Mouse (Mus musculus): ENCODE measurements at regions not wholly inside any gene's neighbourhood (a gene's known extent, or its start where the extent isn't known, plus 50 kb on each side); places are given as distances from the start of the nearest gene placed in this dataset.
A peak's percentile ranks its signal among the peaks of the same experiment; 100 is the strongest.
"Not testable (repeated sequence)": the region's sequence is repeated elsewhere in the genome, so short reads cannot be mapped to it uniquely, and the experiment has no call there.

GRCm38 (mm10) chr16:42515929-42516328, 175.5 kb upstream of the Gap43 start:
- DNase-seq = no peak

GRCm38 (mm10) chr16:42505107-42505506, 164.7 kb upstream of the Gap43 start:
- DNase-seq = no peak

GRCm38 (mm10) chr16:42501713-42502112, 161.3 kb upstream of the Gap43 start:
- no peak for DNase-seq

- not testable (repeated sequence) for DNase-seq
Observed at GRCm38 (mm10) chr16:42501109-42501508, 160.7 kb upstream of the Gap43 start.

GRCm38 (mm10) chr16:42499514-42499913, 159.1 kb upstream of the Gap43 start:
- DNase-seq = no peak

GRCm38 (mm10) chr16:42498368-42498767, 157.9 kb upstream of the Gap43 start:
- no peak for DNase-seq

- no peak for DNase-seq
Observed at GRCm38 (mm10) chr16:42493596-42493995, 153.1 kb upstream of the Gap43 start.

GRCm38 (mm10) chr16:42488745-42489144, 148.3 kb upstream of the Gap43 start:
- no peak for DNase-seq

- no peak for DNase-seq
Observed at GRCm38 (mm10) chr16:42479978-42480377, 139.5 kb upstream of the Gap43 start.

- DNase-seq = peak; percentile 42
Observed at GRCm38 (mm10) chr16:42466976-42467375, 126.5 kb upstream of the Gap43 start.

- no peak for DNase-seq
Observed at GRCm38 (mm10) chr16:42456335-42456984, 116.0 kb upstream of the Gap43 start.

- no peak for DNase-seq
Observed at GRCm38 (mm10) chr16:42453338-42453737, 112.9 kb upstream of the Gap43 start.

- DNase-seq = no peak
Observed at GRCm38 (mm10) chr16:42449840-42450444, 109.5 kb upstream of the Gap43 start.

GRCm38 (mm10) chr16:42444863-42445423, 104.5 kb upstream of the Gap43 start:
- DNase-seq = peak; percentile 60

- peak; percentile 56 for DNase-seq
Observed at GRCm38 (mm10) chr16:42444408-42444862, 104.0 kb upstream of the Gap43 start.

- DNase-seq = no peak
Observed at GRCm38 (mm10) chr16:42440822-42441221, 100.4 kb upstream of the Gap43 start.

GRCm38 (mm10) chr16:42431529-42431928, 91.1 kb upstream of the Gap43 start:
- no peak for DNase-seq

- DNase-seq = no peak
Observed at GRCm38 (mm10) chr16:42416673-42417072, 76.2 kb upstream of the Gap43 start.

GRCm38 (mm10) chr16:42412031-42412430, 71.6 kb upstream of the Gap43 start:
- not testable (repeated sequence) for DNase-seq

GRCm38 (mm10) chr16:42396596-42396995, 56.1 kb upstream of the Gap43 start:
- DNase-seq = no peak
